Mouse (Mus musculus): ENCODE results near the gene Spg7. TPM values are rescaled to one million over a fixed set of nuclear protein-coding genes. Genes with fewer than 3 reads are reported as not detected.

Spg7 gene
- total and polyA plus RNA-seq, 3 experiments, result 20.8 to 35.2 (median 26.1) TPM

- Histone ChIP-seq H3K4me2 (ENCODE audit: insufficient read depth, low read depth, poor library complexity, severe bottlenecking) (no peak overlapping the region), H3K9ac (ENCODE audit: insufficient read depth, low read depth) (no peak overlapping the region), H3K36me3 (replicated peaks in 1 of 2; ENCODE audit: control insufficient read depth in 1 of 2, insufficient read depth in 1 of 2, low read length in 1 of 2) (peaks cover 9 to 49% of the 10 kb centered on the region in 2 experiments), H3K79me2 (replicated peaks; ENCODE audit: control insufficient read depth, extremely low read depth, insufficient read depth, poor library complexity, severe bottlenecking) (peaks cover 97% of the 10 kb centered on the region), H3K27ac (ENCODE audit: insufficient read depth, low read depth) (no peak overlapping the region), H3K27me3 (replicated peaks) (no peaks in the 10 kb centered on the region), H3K9me3 (replicated peaks; ENCODE audit: low read length) (no peaks in the 10 kb centered on the region), H3K4me3 (replicated peaks in 1 of 3; ENCODE audit: low read depth in 2 of 3, low read length in 2 of 3, poor library complexity in 1 of 3) (no peak overlapping the region), H3K4me1 (ENCODE audit: control insufficient read depth in 1 of 2, insufficient read depth in 2 of 2) (peaks cover 16 to 80% of the 10 kb centered on the region in 2 experiments)
- DNase-seq (ENCODE audit: extremely low read depth), result no peak
- in situ Hi-C loops (cut with MboI; ENCODE audit: low pct_ligation_motif_present, low pct_unique_long_range_greater_than_20kb, low sequenced_read_pairs), result no loop called here
- no peak for TF ChIP-seq POLR2A (IDR thresholded peaks at IDR 0.05; ENCODE audit: low read depth, low read length)
- TF ChIP-seq NRF1 (IDR thresholded peaks at IDR 0.05; ENCODE audit: low read depth, low read length), result no peak
- no peak for TF ChIP-seq TBP (conservative IDR thresholded peaks at IDR 0.05; ENCODE audit: low read depth, low read length)
- TF ChIP-seq ZMIZ1 (IDR thresholded peaks at IDR 0.05; ENCODE audit: low read depth, low read length), result no peak
- no peak for TF ChIP-seq EP300 (IDR thresholded peaks at IDR 0.05; ENCODE audit: low read length)
- TF ChIP-seq IRF4 (IDR thresholded peaks at IDR 0.05; ENCODE audit: low read depth, low read length), result no peak
- TF ChIP-seq CHD2 (IDR thresholded peaks at IDR 0.05; ENCODE audit: low read length), result no peak
- dilution Hi-C loops (cut with MboI; ENCODE audit: extremely low pct_ligation_motif_present, extremely low pct_unique_long_range_greater_than_20kb, low sequenced_read_pairs), result no loop called here
Measured at GRCm38 (mm10) chr8:123024226-123024625, 38.5 kb upstream of the Spg7 start.

- DNase-seq (ENCODE audit: extremely low read depth), result no peak
- in situ Hi-C loops (cut with MboI; ENCODE audit: low pct_ligation_motif_present, low pct_unique_long_range_greater_than_20kb, low sequenced_read_pairs) (no loop called here), dilution Hi-C loops (cut with MboI; ENCODE audit: extremely low pct_ligation_motif_present, extremely low pct_unique_long_range_greater_than_20kb, low sequenced_read_pairs) (no loop called here)
- H3K27me3 ChIP-seq (replicated peaks), result no peaks in the 10 kb centered on the region
- TF ChIP-seq SIN3A (IDR thresholded peaks at IDR 0.05; ENCODE audit: low read length) (no peak), NELFE (IDR thresholded peaks at IDR 0.05; ENCODE audit: low read depth, low read length) (no peak), ZNF384 (IDR thresholded peaks at IDR 0.05; ENCODE audit: low read depth, low read length) (no peak), JUND (conservative IDR thresholded peaks at IDR 0.05; ENCODE audit: low read depth, low read length) (no peak), USF2 (conservative IDR thresholded peaks at IDR 0.05; ENCODE audit: low read depth, low read length) (no peak), IRF4 (IDR thresholded peaks at IDR 0.05; ENCODE audit: low read depth, low read length) (no peak), USF1 (IDR thresholded peaks at IDR 0.05; ENCODE audit: low read depth, low read length) (no peak), CHD1 (IDR thresholded peaks at IDR 0.05; ENCODE audit: low read depth, low read length) (no peak), ELF1 (IDR thresholded peaks at IDR 0.05; ENCODE audit: low read depth, low read length) (no peak), ETS1 (conservative IDR thresholded peaks at IDR 0.05; ENCODE audit: low read depth, low read length) (no peak), MXI1 (IDR thresholded peaks at IDR 0.05; ENCODE audit: low read depth, low read length) (no peak), POLR2AphosphoS2 (IDR thresholded peaks at IDR 0.05; ENCODE audit: low read depth, low read length) (no peak), PAX5 (IDR thresholded peaks at IDR 0.05; ENCODE audit: low read length) (no peak), ZKSCAN1 (IDR thresholded peaks at IDR 0.05; ENCODE audit: borderline replicate concordance, low read depth, low read length) (no peak)
- no peaks in the 10 kb centered on the region for H3K9me3 ChIP-seq (replicated peaks; ENCODE audit: low read length)
- no peak overlapping the region for H3K9ac ChIP-seq (ENCODE audit: insufficient read depth, low read depth)
- H3K4me3 ChIP-seq (replicated peaks in 1 of 3; ENCODE audit: low read depth in 2 of 3, low read length in 2 of 3, poor library complexity in 1 of 3), result no peak overlapping the region
- H3K4me2 ChIP-seq (ENCODE audit: insufficient read depth, low read depth, poor library complexity, severe bottlenecking), result no peak overlapping the region
- H3K79me2 ChIP-seq (replicated peaks; ENCODE audit: control insufficient read depth, extremely low read depth, insufficient read depth, poor library complexity, severe bottlenecking), result peaks cover 96% of the 10 kb centered on the region
- H3K27ac ChIP-seq (ENCODE audit: insufficient read depth, low read depth), result no peak overlapping the region
- H3K4me1 ChIP-seq (ENCODE audit: control insufficient read depth in 1 of 2, insufficient read depth in 2 of 2), result peaks cover 21 to 71% of the 10 kb centered on the region in 2 experiments
- H3K36me3 ChIP-seq (replicated peaks in 1 of 2; ENCODE audit: control insufficient read depth in 1 of 2, insufficient read depth in 1 of 2, low read length in 1 of 2), result peaks cover 9 to 52% of the 10 kb centered on the region in 2 experiments
Measured at GRCm38 (mm10) chr8:123025951-123026351, 36.8 kb upstream of the Spg7 start.

Data from CH12.LX (cell line).